Mouse (Mus musculus) T-helper 17 cell (primary cell): ENCODE results near the gene Knop1.

Experiments used
- in situ Hi-C, 2 experiments: fragments of 300-600 bp; cut with MboI, MseI; formaldehyde crosslinking; loops; 1 replicate in 1 of 2; 2 replicates in 1 of 2; pipeline ENCODE4 v1.15.1; 2025; ENCODE audit warnings: high pct_unique_total_duplicates in 2 of 2

The Knop1 gene

DNA sequence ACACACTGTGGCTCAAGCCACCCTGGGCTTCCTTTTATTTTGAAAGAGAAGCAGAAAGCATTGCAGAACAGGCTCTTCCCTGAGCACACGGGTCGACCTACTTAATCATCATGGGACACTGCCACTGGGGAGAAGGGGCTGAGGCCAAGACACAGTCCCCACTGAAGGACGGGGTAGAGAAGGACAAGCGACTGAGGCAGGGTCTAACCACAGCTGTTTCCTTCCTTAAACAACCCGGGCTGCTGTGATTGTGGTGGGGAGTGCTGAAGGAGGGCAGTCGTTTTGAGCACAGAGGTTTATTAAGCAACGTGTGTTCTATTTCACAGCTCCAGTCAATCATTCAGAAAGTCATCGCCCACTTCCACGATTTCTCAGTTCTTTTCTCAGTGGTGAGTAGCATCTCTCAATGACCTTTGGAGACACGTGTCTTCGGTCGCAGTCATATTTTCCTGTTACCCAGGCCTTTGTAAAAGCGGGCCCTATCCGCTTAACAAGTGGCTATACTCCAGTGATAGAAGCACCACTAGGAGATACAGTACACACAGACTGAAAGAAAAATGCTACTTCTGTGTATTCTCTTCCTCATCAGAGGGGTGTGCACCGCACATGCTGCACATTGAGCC is 55.8 kb downstream of the Knop1 start:
- in situ Hi-C loops, result no loop called here

- in situ Hi-C loops, result no loop called here
Measured at GRCm38 (mm10) chr7:118798105-118798570, 57.9 kb downstream of the Knop1 start.

DNA sequence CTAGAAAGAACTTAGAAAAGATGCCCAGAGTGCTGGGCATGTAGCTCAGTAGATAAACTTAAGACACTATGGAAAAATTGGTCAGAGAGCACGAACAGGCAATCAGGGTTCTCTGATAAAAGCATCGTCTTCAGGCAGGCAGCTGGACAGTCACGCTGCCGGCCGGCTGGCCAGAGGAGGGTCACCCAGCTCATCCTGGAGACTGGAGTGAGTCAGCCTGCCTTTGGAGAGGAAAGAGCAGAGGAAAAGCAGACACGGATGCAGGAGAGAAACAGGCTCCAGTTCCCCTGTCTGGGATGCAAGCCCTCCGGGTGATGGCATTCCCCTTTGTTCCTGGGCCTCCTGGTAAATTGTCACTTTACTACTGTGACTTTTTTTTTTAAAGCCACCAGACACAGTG is 58.5 kb downstream of the Knop1 start:
- in situ Hi-C loops, result no loop called here

DNA sequence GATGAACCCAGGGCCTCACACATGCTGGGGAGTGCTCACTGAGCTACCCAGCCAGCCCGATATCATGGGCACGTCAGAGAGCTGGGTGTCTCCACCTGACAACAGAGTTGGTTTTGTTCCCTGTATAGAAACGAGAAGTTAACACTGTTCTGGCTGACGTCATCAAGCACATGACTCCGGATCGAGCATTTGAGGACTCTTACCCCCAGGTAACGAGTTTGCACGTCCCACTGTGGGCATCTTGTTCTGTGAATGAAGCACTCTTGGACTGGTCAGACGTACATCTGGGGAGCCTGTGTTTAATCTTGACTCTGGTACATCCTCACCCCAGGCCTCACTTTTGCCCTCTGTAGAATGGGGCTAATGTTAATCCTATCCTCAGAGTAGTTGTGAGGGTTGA is 59.2 kb downstream of the Knop1 start:
- in situ Hi-C loops, result no loop called here

- in situ Hi-C loops, result no loop called here
Measured at GRCm38 (mm10) chr7:118795779-118796178, 60.3 kb downstream of the Knop1 start.

DNA sequence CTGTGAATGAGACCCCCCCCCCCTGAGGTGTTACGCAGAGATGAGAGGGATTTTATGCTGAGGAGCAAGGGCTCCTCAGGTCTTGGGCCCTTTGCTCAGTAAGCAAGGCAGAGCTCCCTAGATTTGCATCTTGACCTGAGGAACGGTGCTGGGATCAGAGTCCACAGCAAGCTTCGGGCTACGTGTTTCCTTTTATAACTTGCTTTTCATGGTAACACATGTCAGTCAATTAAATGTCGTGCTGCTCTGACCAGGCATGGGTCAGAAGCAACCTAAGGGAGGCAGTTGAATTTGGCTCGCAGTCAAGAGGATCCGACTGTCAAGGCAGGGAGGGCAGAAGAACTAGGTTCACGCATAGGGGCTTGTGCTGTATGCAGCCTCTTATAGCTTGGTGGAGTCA is 62.2 kb downstream of the Knop1 start:
- in situ Hi-C loops, result no loop called here
